Mouse (Mus musculus) kidney, adult 2 months (tissue): ENCODE measurements at regions not wholly inside any gene's neighbourhood (a gene's known extent, or its start where the extent isn't known, plus 50 kb on each side); places are given as distances from the start of the nearest gene placed in this dataset.

ENCODE experiments used
- CTCF ChIP-seq: fragments of 200-500 bp; conservative IDR thresholded peaks from 2 replicates; pipeline ENCODE4 v1.5.1; 2011; ENCODE audit warnings: low read depth, mild to moderate bottlenecking, control low read depth, low read length, moderate library complexity, mixed read lengths; ENCODE audit not compliant: insufficient read depth, insufficient read length
- POLR2A ChIP-seq: fragments of 200-500 bp; IDR thresholded peaks from one replicate; pipeline ENCODE4 v1.6.1; 2011; ENCODE audit warnings: low read depth, low read length, control low read depth

- TF ChIP-seq POLR2A, result no peak
- no peak for TF ChIP-seq CTCF
These were observed 265.8 kb upstream of the Id2 start for GRCm38 (mm10) chr12:25362771-25363170.
